Mouse (Mus musculus): Measurements from ENCODE around the gene Rbm14. TPM values are rescaled to one million over a fixed set of nuclear protein-coding genes. Genes with fewer than 3 reads are reported as not detected.

Gene Rbm14
- 32.0 and 33.3 TPM in 2 replicates for polyA plus RNA-seq (2015; fragmentation: Nextera tagmentation; extraction: Ambion mirVana)

GRCm38 (mm10) chr19:4811063-4811908, at the start of gene Rbm14, which contains the start of gene Gm21992:
TSS of gene Rbm14 (minus strand) at chr19:4811634.
TSS of gene Gm21992 (minus strand) at chr19:4811612.

GRCm38 (mm10) chr19:4854552-4855469, 43.4 kb upstream of the Rbm14 start, which contains the start of gene Ctsf:
TSS of gene Ctsf (plus strand) at chr19:4855130.

GRCm38 (mm10) chr19:4839149-4839548, 27.7 kb upstream of the Rbm14 start, which contains the start of the genes Ccs and Ccdc87:
TSS of gene Ccs (minus strand) at chr19:4839332.
TSS of gene Ccdc87 (plus strand) at chr19:4839366.

DNA sequence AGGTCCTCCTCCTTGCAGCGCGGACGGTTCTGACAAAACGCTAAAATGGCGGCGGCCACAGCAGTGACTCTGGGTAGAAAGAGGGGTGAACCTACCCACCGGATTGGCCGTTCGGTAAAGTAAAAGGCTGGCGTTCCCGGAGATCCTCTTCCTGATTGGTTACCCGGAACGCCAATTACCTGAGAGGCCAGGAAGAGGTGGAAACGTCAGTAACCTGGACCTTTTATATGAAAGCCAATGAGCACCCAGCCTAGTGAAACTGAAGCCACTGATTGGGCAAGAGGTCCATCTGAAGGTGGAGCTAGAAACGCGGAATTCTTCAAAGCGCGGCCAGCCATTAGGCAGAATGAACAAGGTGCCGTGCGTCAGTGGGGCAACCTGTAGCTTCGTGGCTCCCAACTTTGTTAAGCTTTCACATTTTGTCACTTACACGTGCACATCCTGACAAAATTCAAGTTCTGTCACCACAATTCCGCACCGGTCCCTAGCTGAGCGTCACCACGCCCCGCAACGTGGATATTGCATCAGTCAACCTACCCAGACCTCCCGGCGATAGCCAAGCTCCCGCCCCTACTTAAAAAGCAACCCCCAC, 17.5 kb downstream of the Rbm14 start, which contains the start of gene Rbm4:
Rbm4 (minus strand) TSS at position 71 of the 592 bp plus-strand sequence.

DNA sequence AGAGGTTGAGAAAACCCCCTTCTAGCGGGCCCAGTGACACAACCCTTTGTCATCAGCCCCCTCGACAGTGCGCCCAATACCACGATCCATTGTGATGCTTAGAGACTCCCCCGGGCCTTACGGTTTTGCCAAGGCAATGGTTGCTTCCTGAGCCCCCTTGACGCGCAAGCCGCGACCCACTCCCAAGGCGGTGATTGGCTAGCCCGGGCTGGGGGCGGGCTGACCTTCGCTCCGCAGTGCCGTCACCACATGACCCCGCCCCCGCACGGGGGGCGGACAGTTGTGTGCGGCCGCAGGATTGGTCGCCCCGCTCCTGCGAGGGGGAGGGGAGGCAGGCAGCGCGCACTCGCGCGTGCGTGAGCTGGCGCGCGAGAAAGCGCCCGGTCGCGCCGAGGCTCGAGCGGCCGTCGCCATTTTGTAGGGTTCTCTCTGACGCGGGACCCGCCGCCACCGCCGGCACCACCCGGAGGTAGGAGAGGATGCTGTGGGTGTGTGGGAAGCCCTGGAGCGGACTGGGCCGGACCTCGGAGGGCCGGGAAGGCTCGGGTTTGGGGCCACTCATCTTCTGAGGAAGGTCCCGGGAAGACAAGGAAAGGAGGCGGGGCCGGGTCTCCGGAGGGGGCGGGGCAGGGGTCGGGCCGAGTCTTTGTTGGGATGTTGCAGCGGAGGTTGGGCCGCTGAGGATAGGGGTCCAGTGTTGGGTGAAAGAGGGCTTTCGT, 55.1 kb downstream of the Rbm14 start, which contains the start of gene Rbm4b:
Rbm4b (plus strand) TSS at position 305 of the 719 bp plus-strand sequence.

Other genes with a start within 250 kb of the Rbm14 start
- 16.6 and 20.1 TPM in 2 replicates for gene Lrfn4, start 196.0 kb downstream of the Rbm14 start, polyA plus RNA-seq (2015; fragmentation: Nextera tagmentation; extraction: Ambion mirVana)
- gene Rce1, start 186.0 kb downstream of the Rbm14 start, polyA plus RNA-seq (2015; fragmentation: Nextera tagmentation; extraction: Ambion mirVana): 41.3 and 46.2 TPM in 2 replicates
- gene Gm960, start 113.0 kb downstream of the Rbm14 start, polyA plus RNA-seq (2015; fragmentation: Nextera tagmentation; extraction: Ambion mirVana): 5.4 and 5.9 TPM in 2 replicates
- gene Sptbn2, start 100.5 kb downstream of the Rbm14 start, polyA plus RNA-seq (2015; fragmentation: Nextera tagmentation; extraction: Ambion mirVana): 11.6 and 16.4 TPM in 2 replicates
- gene Rbm4b, start 55.1 kb downstream of the Rbm14 start, polyA plus RNA-seq (2015; fragmentation: Nextera tagmentation; extraction: Ambion mirVana): 68.3 and 75.8 TPM in 2 replicates
- 36.2 and 38.3 TPM in 2 replicates for gene Rbm4, start 17.7 kb downstream of the Rbm14 start, polyA plus RNA-seq (2015; fragmentation: Nextera tagmentation; extraction: Ambion mirVana)
- gene Gm21992, start within 50 bp of the Rbm14 start, polyA plus RNA-seq (2015; fragmentation: Nextera tagmentation; extraction: Ambion mirVana): 14.4 and 24.3 TPM in 2 replicates
- 48.0 and 51.2 TPM in 2 replicates for gene Ccs, start 27.7 kb upstream of the Rbm14 start, polyA plus RNA-seq (2015; fragmentation: Nextera tagmentation; extraction: Ambion mirVana)
- gene Ccdc87, start 27.7 kb upstream of the Rbm14 start, polyA plus RNA-seq (2015; fragmentation: Nextera tagmentation; extraction: Ambion mirVana): 0.63 and 0.85 TPM in 2 replicates
- 92.7 and 98.1 TPM in 2 replicates for gene Ctsf, start 43.5 kb upstream of the Rbm14 start, polyA plus RNA-seq (2015; fragmentation: Nextera tagmentation; extraction: Ambion mirVana)
- 3.9 and 5.1 TPM in 2 replicates for gene Actn3, start 66.3 kb upstream of the Rbm14 start, polyA plus RNA-seq (2015; fragmentation: Nextera tagmentation; extraction: Ambion mirVana)
- 18.3 and 20.1 TPM in 2 replicates for gene Zdhhc24, start 67.0 kb upstream of the Rbm14 start, polyA plus RNA-seq (2015; fragmentation: Nextera tagmentation; extraction: Ambion mirVana)
- 8.7 and 8.8 TPM in 2 replicates for gene Bbs1, start 95.0 kb upstream of the Rbm14 start, polyA plus RNA-seq (2015; fragmentation: Nextera tagmentation; extraction: Ambion mirVana)
- gene Dpp3, start 116.7 kb upstream of the Rbm14 start, polyA plus RNA-seq (2015; fragmentation: Nextera tagmentation; extraction: Ambion mirVana): 66.6 and 67.5 TPM in 2 replicates
- 10.4 and 12.1 TPM in 2 replicates for gene Peli3, start 131.5 kb upstream of the Rbm14 start, polyA plus RNA-seq (2015; fragmentation: Nextera tagmentation; extraction: Ambion mirVana)
- 116 and 126 TPM in 2 replicates for gene Mrpl11, start 150.5 kb upstream of the Rbm14 start, polyA plus RNA-seq (2015; fragmentation: Nextera tagmentation; extraction: Ambion mirVana)
- gene Npas4, start 178.7 kb upstream of the Rbm14 start, polyA plus RNA-seq (2015; fragmentation: Nextera tagmentation; extraction: Ambion mirVana): 0.28 and 0.39 TPM in 2 replicates
- 17.8 and 18.5 TPM in 2 replicates for gene Slc29a2, start 212.2 kb upstream of the Rbm14 start, polyA plus RNA-seq (2015; fragmentation: Nextera tagmentation; extraction: Ambion mirVana)
- 166 and 173 TPM in 2 replicates for gene B4gat1, start 227.2 kb upstream of the Rbm14 start, polyA plus RNA-seq (2015; fragmentation: Nextera tagmentation; extraction: Ambion mirVana)
- 1.7 and 2.2 TPM in 2 replicates for gene AC124502.3, start 227.3 kb upstream of the Rbm14 start, polyA plus RNA-seq (2015; fragmentation: Nextera tagmentation; extraction: Ambion mirVana)
- gene Brms1, start 229.7 kb upstream of the Rbm14 start, polyA plus RNA-seq (2015; fragmentation: Nextera tagmentation; extraction: Ambion mirVana): 14.2 and 14.9 TPM in 2 replicates
- 0.55 and 0.71 TPM in 2 replicates for gene Rin1, start 238.8 kb upstream of the Rbm14 start, polyA plus RNA-seq (2015; fragmentation: Nextera tagmentation; extraction: Ambion mirVana)